Mouse (Mus musculus) frontal cortex, postnatal 14 days (tissue): Measurements from ENCODE around the gene Trim69.

Experiments
- DNase-seq, 2 experiments: peaks; one replicate each; pipeline ENCODE4 v3.0.0; 2022; ENCODE audit warnings: low spot score in 2 of 2

Gene Trim69

DNA sequence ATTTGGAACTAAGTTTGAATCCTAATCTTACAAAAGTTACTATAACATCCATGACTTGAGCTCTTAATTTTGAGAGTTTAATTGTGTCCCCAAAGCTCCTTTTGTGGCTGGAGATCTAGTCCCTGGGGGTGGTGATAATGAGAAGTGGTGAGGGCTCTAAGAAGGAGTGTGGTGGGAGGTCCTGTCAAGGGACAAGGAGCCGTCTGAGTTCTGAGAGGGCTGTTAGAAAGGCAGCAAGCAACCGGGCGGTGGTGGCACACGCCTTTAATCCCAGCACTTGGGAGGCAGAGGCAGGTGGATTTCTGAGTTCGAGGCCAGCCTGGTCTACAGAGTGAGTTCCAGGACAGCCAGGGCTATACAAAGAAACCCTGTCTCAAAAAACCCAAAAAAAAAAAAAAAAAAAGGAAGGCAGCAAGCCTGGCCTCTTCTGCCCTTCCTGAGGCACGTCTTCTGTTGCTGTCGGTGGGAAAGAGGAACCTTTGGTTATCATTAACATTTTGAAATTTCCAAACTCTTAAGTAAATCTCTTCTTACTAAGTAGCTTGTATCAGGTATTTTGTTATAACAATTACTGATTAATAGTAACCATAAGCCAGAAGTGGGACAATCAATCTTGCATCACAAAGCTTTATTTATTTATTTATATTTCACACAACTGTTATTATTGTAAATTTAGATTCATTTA is 6.7 kb upstream of the Trim69 start:
- no peak for DNase-seq

DNA sequence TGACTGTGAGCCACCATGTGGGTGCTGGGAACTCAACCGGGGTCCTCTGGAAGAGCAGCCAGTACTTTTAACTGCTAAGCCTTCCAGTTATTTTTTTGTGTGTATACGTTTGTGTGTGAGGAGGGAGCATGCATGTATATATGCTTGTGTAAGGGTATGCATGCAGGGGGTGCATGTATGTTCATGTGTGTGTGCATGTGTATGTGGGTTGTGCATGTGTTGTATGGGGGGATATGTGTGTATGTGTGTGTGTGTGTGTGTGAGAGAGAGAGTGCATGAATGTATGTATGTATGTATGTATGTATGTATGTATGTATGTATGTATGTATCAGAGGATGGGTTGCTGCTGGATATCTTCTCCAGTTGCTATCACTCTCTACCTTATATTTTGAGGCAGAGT is 6.0 kb upstream of the Trim69 start:
- DNase-seq: no peak

DNA sequence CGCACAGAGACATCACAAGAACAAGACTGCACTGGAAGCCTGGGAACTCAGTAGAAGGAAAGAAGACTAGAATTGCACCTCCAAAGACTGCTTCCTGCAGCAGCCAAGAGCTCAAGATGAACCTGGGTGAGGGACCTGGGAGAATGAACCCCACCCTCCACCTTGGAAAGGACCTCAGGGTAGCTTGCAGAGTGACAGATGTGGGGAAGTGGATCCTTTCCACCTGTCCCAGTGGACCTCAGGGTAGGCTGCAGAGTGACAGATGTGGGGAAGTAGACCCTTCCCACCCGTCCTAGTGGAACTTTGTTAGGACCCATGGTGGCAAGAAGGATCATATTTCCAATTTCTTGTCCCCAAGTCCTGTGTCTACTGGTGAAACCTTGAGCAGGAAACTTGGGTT is 5.2 kb upstream of the Trim69 start:
- no peak for DNase-seq

DNA sequence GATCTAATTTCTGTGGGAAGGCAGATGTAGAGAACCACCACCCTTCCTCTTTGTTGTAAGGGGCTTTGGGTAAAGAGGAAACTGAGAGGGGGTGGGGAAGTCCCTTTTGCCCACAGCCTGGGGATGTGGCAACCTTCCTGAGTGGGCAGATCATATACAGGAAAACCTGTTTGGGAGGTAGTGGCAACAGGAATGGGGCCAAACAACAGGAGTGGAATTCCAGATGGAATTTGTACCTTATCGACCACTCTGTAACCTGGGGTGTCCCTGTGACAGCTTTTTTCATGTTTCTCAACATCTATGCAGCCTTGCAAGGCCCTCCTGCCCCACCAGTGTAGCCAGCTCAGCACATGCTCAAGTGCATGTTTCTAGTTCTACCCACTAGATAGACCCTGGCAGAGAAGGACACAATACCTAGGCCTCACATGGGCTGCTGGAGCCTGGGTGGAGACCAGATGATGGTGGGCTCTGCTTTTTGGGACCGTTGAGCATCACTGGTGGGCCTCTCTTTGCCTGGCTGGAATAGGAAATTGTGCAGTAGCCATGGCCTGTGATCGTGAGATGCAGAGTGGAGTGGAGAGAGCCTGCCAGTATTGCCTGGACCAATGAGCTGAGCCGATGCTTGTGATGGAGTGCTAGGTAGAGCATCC is 4.3 kb upstream of the Trim69 start:
- no peak for DNase-seq

DNA sequence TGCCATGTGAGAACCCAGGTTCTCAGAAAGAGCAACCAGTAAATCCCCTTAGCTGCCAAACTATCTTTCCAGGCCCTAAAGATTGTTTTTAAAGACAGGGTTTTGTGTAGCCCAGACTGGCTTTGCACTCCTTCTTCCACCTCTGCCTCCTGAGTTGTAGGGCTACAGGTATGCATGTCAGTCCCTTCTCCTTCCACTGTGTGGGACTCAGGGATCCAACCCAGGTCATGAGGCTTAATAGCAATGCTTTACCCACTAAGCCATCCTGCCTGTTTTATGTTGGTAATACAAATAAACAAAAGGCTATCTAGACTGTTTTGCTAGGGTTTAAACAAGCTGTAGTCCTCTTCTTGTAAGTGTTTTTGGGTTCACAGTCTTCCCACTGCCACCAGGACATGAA is 2.9 kb upstream of the Trim69 start:
- DNase-seq: no peak

DNA sequence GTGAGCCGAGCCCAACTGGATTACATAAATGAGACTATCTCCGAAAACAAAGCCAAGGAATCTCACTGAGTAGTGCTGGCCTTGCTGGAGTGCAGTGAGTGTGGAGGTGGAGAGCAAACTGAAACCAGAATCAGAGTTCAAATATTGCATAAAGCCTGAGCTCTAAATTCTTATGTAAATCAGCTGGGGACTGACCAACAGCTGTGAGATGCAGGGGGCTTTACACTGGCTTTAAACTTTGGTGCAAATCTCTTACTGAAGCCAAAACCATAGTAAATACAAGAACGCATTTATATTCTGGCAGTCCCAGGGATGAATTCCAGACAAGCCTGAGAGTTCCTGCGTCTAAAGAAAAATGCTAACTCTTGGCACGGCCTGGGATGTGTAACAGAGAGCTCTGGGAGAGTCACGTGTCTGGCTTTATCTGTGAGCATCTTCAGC is 2.1 kb upstream of the Trim69 start:
- no peak for DNase-seq

DNA sequence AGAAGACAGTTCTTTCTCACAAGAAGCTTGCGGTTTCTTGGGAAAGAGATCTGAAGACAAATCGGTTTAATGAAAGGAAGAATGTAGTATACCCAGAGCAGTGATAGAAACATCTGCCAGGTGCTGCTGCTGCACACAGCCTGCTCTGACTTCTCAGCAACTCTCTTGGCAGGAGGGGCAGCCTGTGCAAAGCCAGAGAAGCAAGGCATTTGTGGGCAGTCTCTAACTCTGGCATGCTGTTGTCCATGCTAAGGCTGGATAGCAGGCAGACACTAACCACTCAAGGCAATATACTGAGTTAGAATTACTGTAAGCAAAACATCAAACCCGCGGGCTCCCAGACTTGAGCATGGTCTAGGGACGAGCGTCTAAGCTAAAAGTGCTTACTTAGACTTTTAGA is 833 bp upstream of the Trim69 start:
- no peak for DNase-seq

DNA sequence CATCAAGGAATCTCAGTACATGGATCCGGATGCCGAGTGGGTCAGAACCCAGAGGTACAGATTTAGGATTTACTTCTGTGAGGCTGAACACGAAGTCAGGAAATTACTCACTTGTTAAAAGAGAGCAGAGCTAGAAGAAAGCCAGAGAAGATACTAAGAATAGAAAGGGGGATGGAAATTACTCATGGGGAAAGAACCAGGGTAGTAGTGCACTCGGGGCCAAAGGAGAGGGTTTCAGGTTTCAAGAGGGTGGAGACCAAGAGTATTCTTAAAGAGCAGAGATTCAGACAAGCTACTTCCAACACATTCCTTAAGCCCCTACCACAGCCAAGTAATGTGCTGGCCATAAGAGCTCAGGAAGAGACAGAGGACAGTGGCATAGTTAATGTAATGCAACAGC is 1.0 kb downstream of the Trim69 start:
- no peak for DNase-seq

DNA sequence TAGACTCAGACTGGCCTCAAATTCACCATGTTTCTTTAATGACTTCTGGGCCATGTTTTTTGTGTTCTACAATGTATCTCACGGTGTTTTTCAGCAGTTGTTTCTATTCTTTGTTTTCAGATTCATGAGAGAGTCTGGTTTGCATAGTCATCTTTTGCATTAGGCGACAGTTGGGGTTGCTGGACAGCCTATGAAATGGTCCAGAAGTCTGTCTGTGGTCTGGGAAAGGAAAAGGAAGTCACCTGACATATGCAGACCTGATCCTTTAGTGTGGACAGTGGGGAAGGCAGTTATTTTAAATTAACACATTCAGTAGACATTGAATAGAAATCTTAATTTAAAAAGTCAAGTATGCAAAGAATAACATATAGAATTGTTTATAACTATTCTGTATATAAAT is 2.0 kb downstream of the Trim69 start:
- no peak for DNase-seq

DNA sequence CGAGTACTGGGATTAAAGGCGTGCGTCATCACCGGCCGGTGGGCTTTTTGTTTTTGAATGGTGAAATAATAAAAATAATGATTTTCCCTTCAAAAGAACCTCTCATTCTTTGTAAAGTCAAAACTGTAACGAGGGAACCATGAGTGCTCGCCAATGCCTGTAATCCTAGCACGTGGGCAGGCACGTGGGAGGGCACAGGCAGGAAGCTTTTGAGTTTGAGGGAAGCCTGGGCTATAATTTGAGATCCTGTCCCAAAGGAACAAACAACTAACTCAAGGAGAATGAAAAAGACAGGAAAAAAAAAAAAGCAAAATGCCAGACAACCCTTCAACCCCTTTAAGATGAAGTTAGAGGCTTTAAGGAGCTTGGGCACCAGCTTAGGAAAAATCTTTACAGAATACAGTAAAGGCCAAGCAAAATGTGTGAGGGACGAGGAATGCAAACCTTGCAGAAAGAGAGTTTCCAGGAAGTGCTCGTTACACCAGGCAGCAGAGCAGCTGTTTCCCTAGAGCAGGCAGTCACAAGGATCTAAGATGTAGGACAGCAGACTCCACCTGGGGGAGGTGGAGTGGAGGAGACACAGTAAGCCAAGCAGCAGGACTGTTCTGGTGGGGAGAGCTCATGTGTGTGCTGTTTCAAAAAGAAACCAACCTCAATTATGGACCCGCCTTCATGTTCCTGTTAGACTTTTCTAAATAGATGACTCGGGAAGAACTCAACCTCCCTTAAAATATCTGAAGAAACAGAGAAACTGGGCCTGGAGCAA is 3.1 kb downstream of the Trim69 start:
- no peak for DNase-seq

DNA sequence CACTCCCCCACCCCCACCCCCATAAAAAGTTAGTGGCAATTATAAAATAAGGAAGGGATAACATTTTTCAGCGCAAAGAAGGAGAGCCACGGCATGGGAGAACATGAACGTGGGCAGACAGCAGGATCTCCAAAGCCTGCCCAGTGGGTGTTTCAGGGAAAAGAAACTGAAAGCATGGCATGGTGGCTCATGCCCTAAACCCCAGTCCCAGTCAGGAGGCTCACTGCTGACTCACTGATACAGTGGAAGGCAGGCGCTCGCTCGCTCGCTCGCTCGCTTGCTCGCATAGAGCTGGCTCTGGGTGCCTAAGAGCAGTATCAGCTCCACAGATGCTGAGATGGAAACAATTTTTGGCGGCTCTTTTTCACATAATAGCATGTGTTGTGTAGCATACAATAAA is 3.8 kb downstream of the Trim69 start:
- no peak for DNase-seq

DNA sequence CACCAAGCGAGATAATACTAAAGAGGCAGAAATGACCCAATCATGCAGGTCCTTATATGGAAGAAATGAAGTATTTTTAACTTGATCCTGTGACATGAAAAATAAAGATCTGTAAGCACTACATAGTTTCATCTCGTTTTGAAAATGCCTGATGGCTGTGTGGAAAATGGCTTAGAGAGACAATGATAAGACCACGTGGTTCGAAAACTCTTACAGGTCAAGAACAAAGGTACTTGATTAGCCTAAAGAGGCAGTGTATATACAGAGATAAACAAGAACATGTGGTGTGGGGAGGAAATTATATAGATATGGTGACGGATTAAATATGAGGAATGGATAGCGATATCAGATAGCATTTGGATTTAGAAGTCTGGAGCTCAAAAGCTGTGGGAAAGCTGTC is 10.8 kb downstream of the Trim69 start:
- no peak for DNase-seq

DNA sequence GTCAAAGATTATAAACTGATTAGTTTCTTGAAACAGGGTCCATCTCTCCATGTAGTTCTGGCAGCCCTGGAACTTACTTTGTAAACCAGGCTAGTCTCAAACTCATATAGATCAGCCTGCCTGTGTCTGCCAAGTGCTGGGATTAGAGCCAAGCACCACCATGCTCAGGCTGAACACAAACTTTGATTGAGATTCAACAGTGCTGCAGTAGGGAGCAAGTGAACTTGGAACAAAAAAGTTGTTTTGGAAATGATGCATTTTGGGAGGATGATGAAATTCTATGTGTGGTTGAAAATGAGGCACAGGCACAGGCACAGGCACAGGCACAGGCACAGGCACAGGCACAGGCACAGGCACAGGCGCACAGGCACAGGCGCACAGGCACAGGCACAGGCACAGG is 11.7 kb downstream of the Trim69 start:
- no peak for DNase-seq

DNA sequence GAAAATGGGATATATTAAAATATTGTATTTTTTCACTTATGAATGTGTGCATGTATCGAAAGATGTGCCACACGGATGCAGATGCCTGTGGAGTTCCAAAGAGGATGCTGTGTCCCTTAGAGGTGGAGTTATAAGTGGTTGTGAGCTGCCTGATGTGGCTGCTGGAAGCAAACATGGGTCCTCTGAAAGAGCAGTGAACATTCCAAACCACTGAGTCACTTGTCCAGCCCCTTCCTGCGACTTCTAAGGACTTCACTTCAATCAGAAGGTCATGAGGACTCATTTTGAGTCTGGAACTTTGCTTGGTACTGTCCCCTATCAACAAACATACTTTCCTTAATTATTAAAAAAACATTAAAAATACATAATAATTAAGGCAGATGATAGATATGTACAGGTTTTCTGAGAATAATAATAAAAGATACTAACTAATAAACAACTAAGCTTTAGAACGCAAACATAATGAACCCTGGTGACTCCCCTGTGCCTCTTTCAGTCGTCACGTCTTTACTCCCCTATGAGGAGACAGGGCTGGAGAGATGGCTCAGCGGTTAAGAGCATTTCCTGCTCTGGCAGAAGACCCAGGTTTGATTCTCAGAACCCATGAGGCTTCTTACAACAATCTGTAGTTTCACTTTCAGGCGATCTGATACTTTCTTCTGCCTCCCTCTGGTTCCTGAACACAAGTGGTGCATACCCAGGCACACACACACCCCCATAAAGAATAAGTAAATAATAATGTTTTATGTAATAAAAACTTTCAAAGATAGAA is 19.7 kb downstream of the Trim69 start:
- no peak for DNase-seq

DNA sequence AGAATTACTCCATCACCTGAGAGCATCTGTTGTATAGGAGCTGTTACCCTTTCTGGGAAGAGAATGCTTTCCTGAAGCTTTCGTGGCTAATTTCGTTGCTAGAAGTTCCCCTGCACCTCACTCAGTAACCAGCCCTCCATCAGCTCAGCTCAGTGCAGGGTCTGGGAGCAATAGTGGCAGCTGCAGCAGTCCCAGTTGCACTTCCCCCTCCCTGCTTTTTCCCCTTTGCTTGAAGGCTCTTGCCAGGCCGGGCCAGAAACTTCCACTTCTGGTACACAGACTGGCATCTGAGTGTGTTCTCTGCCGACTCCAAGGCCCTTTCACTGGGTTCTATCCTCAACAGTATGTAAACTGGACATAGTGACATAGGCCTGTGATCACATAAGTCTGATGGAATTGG is 24.6 kb downstream of the Trim69 start:
- no peak for DNase-seq

DNA sequence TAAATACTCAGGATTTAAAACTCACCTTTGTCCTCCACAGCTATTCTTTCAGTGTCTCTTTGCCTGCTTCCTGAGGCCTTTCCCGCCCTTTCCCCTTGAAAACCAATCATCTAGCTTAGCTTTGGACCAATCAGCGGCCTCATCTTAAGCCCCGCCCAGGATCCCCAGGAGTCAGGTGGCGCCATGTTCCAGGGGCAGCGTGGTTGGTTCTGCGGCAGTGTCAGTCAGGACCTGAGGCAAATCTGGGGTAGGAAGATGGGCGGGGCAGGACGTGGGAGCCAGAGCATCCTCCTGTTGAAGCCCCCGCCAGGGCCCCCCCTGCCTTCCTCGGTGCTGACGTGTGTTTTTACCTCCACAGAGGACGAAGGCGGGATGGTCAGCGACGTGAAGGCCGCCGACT is 25.6 kb downstream of the Trim69 start, which contains the start of the genes Patl2 and Terb2:
TSS of gene Patl2 (minus strand) at position 84 of the 400 bp plus-strand sequence.
TSS of gene Terb2 (plus strand) at position 167 of the 400 bp plus-strand sequence.
- no peak for DNase-seq

DNA sequence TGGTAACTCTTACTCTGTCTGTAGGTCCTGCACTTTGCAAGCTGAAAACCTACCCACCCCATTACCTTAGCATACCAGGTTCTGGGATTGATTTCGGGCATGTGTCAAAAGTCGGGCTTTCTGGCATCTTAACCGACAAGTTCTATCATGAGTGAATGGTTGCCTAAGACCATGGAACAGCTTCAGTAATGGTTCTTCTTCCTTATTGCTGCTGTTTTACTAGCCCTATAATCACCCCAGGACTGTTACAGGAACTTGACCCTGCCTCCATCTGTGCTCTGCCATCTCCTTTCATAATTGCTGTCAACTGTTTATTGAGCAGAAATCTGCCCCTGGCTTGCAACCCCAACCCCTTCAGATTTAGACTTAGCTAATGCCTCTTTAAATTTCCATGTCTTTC is 26.3 kb downstream of the Trim69 start:
- DNase-seq: no peak

DNA sequence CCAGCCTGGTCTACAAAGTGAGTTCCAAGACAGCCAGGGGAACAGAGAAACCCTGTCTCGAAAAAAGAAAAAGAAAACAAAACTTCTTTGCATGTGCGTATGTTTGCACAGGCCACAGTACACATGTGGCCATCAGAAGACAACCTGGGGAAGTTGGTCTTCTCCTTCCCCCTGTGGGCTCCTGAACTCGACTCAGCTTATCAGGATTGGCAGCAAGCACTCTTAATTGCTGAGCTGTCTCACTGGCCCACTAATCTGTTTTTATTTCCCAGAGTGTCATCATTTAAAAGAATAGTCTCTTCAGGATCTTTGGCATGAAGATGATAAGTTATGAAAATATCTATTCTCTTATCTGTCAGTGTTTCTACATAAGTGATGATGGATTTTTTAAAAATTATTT is 31.3 kb downstream of the Trim69 start:
- no peak for DNase-seq

DNA sequence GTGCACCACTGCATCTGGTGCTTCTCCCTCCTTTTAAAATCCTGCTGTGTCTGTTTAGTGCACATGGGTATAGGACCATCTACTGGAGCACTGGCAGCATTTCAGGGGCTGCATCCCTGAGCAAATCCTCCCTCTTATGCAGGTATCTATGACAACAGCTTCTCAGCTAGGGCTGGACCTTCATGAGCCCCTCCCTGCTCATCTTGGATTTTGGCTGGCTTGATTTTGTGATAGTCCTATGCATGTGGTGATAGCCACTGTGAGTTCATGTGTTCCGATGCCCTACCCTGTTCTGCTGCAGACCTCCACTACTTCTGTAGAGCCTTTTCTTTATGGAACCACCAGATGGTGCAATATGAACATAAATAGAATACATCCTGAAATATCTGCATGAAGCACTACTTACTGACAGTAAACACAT is 34.0 kb downstream of the Trim69 start:
- DNase-seq: peak in 1 of 2 experiments; percentile 18

DNA sequence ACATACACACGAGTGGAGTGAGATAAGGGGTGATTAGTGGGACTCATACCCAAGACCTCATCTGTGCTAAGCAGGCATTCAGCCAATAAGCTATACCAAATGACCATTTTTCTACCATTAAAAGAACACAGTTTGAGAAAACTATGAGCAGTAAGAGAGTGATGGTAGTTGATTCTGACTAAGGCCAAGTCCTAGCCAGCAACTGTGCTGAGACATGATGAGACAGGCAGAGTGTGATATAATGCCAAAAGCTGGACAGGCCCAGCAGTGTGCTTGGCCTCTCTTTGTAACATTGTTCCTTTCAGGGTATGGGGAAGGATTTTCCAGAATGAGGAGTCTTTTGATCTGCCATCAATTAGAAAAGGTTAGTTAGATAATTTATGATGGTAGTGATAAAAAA is 41.0 kb downstream of the Trim69 start:
- DNase-seq: no peak

DNA sequence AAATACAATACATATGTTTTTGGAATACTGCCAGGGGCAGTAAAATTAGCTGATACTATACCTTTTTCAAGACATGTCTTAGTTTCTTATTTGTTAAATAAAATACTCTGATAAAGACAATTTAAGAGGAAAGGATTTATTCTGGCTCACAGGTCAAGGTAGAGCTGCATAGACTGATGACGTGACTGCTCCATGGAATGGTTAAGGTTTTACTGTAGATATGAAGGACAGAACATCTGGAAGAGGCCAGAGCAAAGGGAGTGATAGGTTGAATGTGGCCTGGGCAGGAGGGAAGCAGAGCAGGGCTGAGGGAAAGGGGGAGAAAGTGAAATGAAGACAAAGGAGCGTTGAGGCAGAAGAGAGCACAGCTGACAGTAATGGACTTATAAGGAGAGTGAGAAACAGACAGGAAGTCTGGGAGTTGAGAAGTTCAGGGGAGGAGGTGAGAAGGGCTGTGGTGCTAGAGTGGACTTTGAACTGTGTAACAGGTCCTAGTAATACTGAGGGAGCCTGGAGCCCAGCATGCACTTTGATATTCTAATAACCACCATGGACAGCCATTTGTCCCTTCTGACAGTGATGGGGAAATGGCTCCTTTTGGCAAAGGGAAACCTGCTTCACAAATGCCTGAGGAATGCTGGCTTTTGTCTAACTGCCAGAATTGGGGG is 46.1 kb downstream of the Trim69 start:
- no peak for DNase-seq
